Mouse (Mus musculus) E14TG2a.4 (cell line): ENCODE measurements around the gene Itga9.

Source experiments
- CTCF ChIP-seq: conservative IDR thresholded peaks from 2 replicates; pipeline ENCODE4 v1.5.1; 2014; ENCODE audit warnings: low read length
- NANOG ChIP-seq: IDR thresholded peaks from 2 replicates; pipeline ENCODE4 v1.6.1; 2014; ENCODE audit warnings: borderline replicate concordance, low read length, mixed read lengths
- POU5F1 ChIP-seq: IDR thresholded peaks from 2 replicates; pipeline ENCODE4 v1.6.1; 2014; ENCODE audit warnings: low read length, borderline replicate concordance

DNA sequence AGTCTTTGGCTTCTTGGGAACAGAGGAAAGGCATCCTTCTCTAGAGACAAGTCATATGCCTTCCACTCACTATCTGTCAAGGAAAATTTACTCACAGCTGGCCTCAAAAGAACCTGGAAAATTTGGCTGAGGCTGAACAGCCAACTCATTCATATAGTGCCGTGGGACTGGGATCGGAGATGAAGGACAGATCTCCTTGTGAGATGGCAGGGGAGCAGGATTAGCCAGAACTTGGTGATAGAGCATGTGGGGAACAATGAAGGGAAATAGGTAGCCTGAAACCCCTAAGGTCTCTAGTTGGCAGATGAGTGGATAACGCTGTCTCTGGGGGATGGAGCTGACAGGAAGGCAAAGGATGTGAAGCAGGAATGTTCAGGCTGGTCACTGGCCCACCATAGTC lies 132.6 kb downstream of the Itga9 start:
- TF ChIP-seq CTCF (no peak), NANOG (no peak), POU5F1 (no peak)
